Mouse (Mus musculus): ENCODE results near the gene Gprin3.
"Not testable (repeated sequence)": the region's sequence is repeated elsewhere in the genome, so short reads cannot be mapped to it uniquely, and the experiment has no call there.

Gprin3 gene

DNA sequence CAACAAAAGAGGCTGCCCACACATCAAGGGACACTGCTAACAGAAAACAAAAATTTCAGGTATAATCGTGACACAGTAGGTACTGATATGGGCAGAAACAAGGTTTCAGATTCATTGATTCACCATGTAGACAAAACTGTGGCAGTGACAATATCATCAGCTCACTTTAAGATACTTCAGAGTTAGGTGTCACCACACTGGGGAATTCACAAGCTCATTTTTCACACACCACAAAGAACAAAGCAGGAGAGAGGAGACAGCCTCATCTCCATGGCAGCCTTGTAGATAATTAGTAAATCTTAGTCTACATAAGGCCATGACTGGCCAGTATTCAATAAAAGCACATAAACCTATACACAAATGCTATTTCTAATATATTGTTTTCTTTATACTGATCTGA lies 77.4 kb downstream of the Gprin3 start:
- no peak for DNase-seq (ENCODE audit: low spot score in 2 of 2)

DNA sequence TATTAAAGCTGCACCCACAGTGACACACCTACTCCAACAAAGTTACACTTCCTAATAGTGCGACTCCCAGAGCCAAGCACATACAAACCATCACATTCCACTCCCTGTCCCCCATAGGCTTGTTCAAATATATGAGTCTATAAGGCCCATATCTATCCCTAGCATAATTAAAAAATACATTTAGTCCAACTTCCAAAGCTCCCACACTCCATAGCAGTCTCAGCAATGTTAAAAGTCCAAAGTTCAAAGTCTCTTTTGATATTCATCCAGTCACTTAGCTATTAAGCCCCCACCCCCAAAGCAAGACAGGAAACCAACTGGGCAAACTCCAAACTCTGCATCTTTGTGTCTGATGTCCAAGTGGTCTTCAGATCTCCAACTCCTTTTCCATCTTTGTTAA lies 84.9 kb downstream of the Gprin3 start:
- DNase-seq (ENCODE audit: low spot score in 2 of 2), result no peak

DNA sequence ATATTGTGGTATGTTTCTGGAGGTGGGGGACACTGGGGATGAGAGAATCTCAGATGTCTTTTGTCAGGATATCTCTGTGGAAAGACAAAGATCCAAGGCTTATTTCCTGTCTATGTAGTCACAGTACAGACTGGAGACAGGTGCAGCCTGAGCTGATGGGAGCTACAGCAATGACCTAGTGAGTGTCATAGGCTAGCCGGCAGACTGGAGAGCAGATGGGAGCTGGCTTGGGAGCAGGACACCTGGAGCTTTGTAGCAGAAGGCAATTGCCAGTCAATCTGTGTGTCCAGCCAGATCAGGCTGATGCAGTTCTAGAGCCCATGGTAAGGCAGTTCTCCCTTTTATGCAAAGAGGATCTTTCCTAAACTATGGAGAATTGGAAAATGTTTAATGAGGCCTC lies 97.8 kb downstream of the Gprin3 start:
- DNase-seq (ENCODE audit: low spot score in 2 of 2), result no peak

DNA sequence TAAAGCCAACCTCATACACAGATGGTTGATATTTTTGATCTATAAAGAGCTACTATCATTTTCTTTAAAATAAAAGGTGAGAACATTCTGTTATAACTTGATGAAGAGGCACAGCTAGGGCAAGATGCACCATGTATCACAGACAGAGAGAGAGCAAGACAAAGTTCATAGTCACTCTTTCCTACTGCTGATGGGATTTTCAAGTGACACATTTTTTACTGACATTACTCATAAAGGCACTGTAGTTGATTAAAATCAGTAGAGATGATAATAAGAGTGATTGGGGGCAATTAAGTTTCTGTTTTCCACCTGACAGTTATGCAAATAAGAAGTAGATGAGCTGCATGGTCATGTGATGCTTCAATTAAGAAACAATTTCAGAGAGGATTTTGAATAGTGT lies 110.2 kb downstream of the Gprin3 start:
- no peak for DNase-seq (ENCODE audit: low spot score in 2 of 2)

GRCm38 (mm10) chr6:59315090-59315489 lies 111.0 kb downstream of the Gprin3 start:
- DNase-seq (ENCODE audit: low spot score in 2 of 2), result no peak

GRCm38 (mm10) chr6:59313162-59313561 lies 112.9 kb downstream of the Gprin3 start:
- no peak for DNase-seq (ENCODE audit: low spot score in 2 of 2)

GRCm38 (mm10) chr6:59311241-59311640 lies 114.9 kb downstream of the Gprin3 start:
- no peak for DNase-seq (ENCODE audit: low spot score in 2 of 2)

- not testable (repeated sequence) for DNase-seq (ENCODE audit: low spot score in 2 of 2)
These were observed 121.7 kb downstream of the Gprin3 start for GRCm38 (mm10) chr6:59304235-59304942.

DNA sequence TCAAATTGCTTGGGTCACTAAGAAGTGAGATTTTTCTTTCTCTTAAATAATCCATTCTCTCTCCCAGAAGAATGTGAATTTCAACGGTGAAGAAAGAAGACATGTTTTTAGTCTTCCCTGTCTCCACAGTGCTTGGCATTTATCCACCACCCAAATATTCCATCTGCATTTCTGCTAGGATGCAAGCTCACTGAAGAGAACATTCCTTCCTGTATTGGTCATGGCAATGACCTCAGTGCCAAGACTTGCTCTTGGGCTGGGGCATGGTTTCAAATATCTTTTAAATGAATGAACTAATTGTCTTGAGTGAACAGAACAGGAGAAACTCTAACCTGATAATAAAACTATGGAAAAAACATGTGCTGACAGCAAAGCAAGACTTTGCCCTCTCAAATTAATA lies 123.1 kb downstream of the Gprin3 start:
- no peak for DNase-seq (ENCODE audit: low spot score in 2 of 2)
